In genomic region chr3:101493937-101494459, GRCm38 (mm10) we compare ENCODE assay signal across 8 mouse cellular contexts.
A peak's percentile ranks its signal among the peaks of the same experiment; 100 is the strongest.
DNase-seq lines count a peak whose midpoint lies in the region; ATAC-seq and TF ChIP-seq lines count a peak whose summit lies in the region.

No protein-coding gene starts in this region.

- peak; percentile 81 to 97 (median 96) for TF ChIP-seq CTCF in MEL (IDR thresholded peaks at IDR 0.05 in 2 of 3, conservative IDR thresholded peaks at IDR 0.05 in 1 of 3; ENCODE audit: control insufficient read depth in 1 of 3, insufficient read depth in 1 of 3, low read depth in 2 of 3, low read length in 3 of 3, poor library complexity in 1 of 3, severe bottlenecking in 1 of 3)
- TF ChIP-seq CTCF in forebrain, postnatal 0 days (IDR thresholded peaks at IDR 0.05; ENCODE audit: low read depth) = peak; percentile 99
- peak; percentile 25; the same call in 1 of the 2 replicates for TF ChIP-seq CTCF in thymus, adult 2 months (IDR thresholded peaks at IDR 0.05; ENCODE audit: borderline replicate concordance, control insufficient read depth, extremely low read depth, insufficient read depth, low read length, poor library complexity)

- TF ChIP-seq POLR2A in MEL (IDR thresholded peaks at IDR 0.05; ENCODE audit: control insufficient read depth in 1 of 2, insufficient read depth in 1 of 2, low read depth in 1 of 2, low read length in 2 of 2, poor library complexity in 1 of 2) = no peak
- no peak for TF ChIP-seq POLR2A in thymus, adult 2 months (IDR thresholded peaks at IDR 0.05; ENCODE audit: control insufficient read depth, extremely low read depth, insufficient read depth, low read length, poor library complexity)

- peak; percentile 83 for ATAC-seq in forebrain, postnatal 0 days
- peak; percentile 75; the same call in 1 of the 2 replicates for ATAC-seq in lung, embryonic 15.5 days (ENCODE audit: borderline replicate concordance, extremely low read depth, low FRiP score, low TSS enrichment)

- no peaks in the 10 kb centered on the region for H3K79me2 ChIP-seq in MEL (ENCODE audit: control insufficient read depth, insufficient read depth, low read length, poor library complexity)

- H3K4me2 ChIP-seq in forebrain, postnatal 0 days (ENCODE audit: low read depth) = no peak overlapping the region
- H3K4me2 ChIP-seq in lung, embryonic 15.5 days = no peak overlapping the region

- TF ChIP-seq RAD21 in MEL (IDR thresholded peaks at IDR 0.05; ENCODE audit: low read depth, low read length) = peak; percentile 98

- WGBS in forebrain, postnatal 0 days = 50% methylated on average over 10 of the region's 10 CpGs
- 30% methylated on average over 10 of the region's 10 CpGs for WGBS in lung, embryonic 15.5 days
- 4% methylated on average over 10 of the region's 10 CpGs for whole genome bisulfite sequencing in thymus, adult 2 months

- H3K9ac ChIP-seq in MEL (ENCODE audit: control insufficient read depth, low read depth, low read length, poor library complexity, severe bottlenecking) = no peak overlapping the region; the same call in 1 of the 2 replicates
- H3K9ac ChIP-seq in forebrain, postnatal 0 days = no peak overlapping the region
- no peak overlapping the region for H3K9ac ChIP-seq in lung, embryonic 15.5 days

- peak; percentile 94 for DNase-seq in MEL (ENCODE audit: low read depth, low spot score)
- peak; percentile 89 to 94 for DNase-seq in cerebellum, adult 18-20 months
- peak; percentile 96 for DNase-seq in forebrain, postnatal 0 days
- DNase-seq in heart, postnatal 36 days = peak; percentile 88 to 92
- DNase-seq in layer of hippocampus, adult 18-20 months (ENCODE audit: low spot score in 2 of 2) = peak; percentile 76 to 95
- DNase-seq in ovary, adult 18-20 months (ENCODE audit: low spot score) = peak; percentile 61
- DNase-seq in thymus, adult 2 months = peak; percentile 95

- H3K36me3 ChIP-seq in MEL (ENCODE audit: control insufficient read depth in 1 of 2, insufficient read depth in 2 of 2, low read length in 2 of 2) = no peaks in the 10 kb centered on the region; a peak in 1 of 4 replicates
- H3K36me3 ChIP-seq in forebrain, postnatal 0 days (ENCODE audit: insufficient read depth) = no peaks in the 10 kb centered on the region
- H3K36me3 ChIP-seq in lung, embryonic 15.5 days = no peaks in the 10 kb centered on the region
- no peaks in the 10 kb centered on the region for H3K36me3 ChIP-seq in thymus, adult 2 months (ENCODE audit: control insufficient read depth, insufficient read depth, low read length)

- intact Hi-C loops in heart, postnatal 36 days (cut with DNase I) = loop anchor here (1.0 to 5.0 kb wide), 3 partner anchors 123 to 748 kb away; no protein-coding TSS in a partner anchor

- no peaks in the 10 kb centered on the region for H3K27me3 ChIP-seq in MEL (ENCODE audit: control insufficient read depth in 1 of 2, insufficient read depth in 2 of 2, low read length in 2 of 2)
- H3K27me3 ChIP-seq in forebrain, postnatal 0 days (ENCODE audit: insufficient read depth, low read length) = no peaks in the 10 kb centered on the region
- no peaks in the 10 kb centered on the region for H3K27me3 ChIP-seq in lung, embryonic 15.5 days
- H3K27me3 ChIP-seq in thymus, adult 2 months (ENCODE audit: control insufficient read depth, insufficient read depth, low read length) = no peaks in the 10 kb centered on the region

- H3K4me1 ChIP-seq in MEL (ENCODE audit: control insufficient read depth in 1 of 2, insufficient read depth in 2 of 2, low read length in 2 of 2) = peaks cover 0 to 9% of the 10 kb centered on the region in 2 experiments; a peak in 2 of 4 replicates
- no peaks in the 10 kb centered on the region for H3K4me1 ChIP-seq in forebrain, postnatal 0 days (ENCODE audit: insufficient read depth)
- H3K4me1 ChIP-seq in lung, embryonic 15.5 days = 0 out of 2 replicates have a peak, but pooled peaks cover 4% of the 10 kb centered on the region
- peaks cover 48% of the 10 kb centered on the region for H3K4me1 ChIP-seq in thymus, adult 2 months (replicated peaks; ENCODE audit: control insufficient read depth, insufficient read depth, low read length)

- peak overlapping the region in 1 of 2 experiments; percentile 23; a peak in 2 of 4 replicates for H3K4me3 ChIP-seq in MEL (ENCODE audit: control insufficient read depth in 1 of 2, insufficient read depth in 1 of 2, low read depth in 2 of 2, low read length in 2 of 2)
- no peak overlapping the region for H3K4me3 ChIP-seq in forebrain, postnatal 0 days (ENCODE audit: low read depth, low read length)
- H3K4me3 ChIP-seq in lung, embryonic 15.5 days = no peak overlapping the region
- H3K4me3 ChIP-seq in thymus, adult 2 months (ENCODE audit: control insufficient read depth, insufficient read depth, low read length) = peak overlapping the region; percentile 7; the same call in 1 of the 2 replicates

- no peak overlapping the region for H3K27ac ChIP-seq in MEL (ENCODE audit: control insufficient read depth, low read depth, low read length)
- no peak overlapping the region for H3K27ac ChIP-seq in forebrain, postnatal 0 days (ENCODE audit: low read depth, low read length)
- H3K27ac ChIP-seq in lung, embryonic 15.5 days = no peak overlapping the region
- H3K27ac ChIP-seq in thymus, adult 2 months (ENCODE audit: control insufficient read depth, insufficient read depth, low read length) = peak overlapping the region; percentile 91

- H3K9me3 ChIP-seq in MEL (replicated peaks; ENCODE audit: insufficient read depth, low read length) = no peaks in the 10 kb centered on the region
- H3K9me3 ChIP-seq in forebrain, postnatal 0 days (ENCODE audit: low read length) = no peaks in the 10 kb centered on the region
- H3K9me3 ChIP-seq in lung, embryonic 15.5 days = no peaks in the 10 kb centered on the region

- TF ChIP-seq EP300 in MEL (IDR thresholded peaks at IDR 0.05; ENCODE audit: low read depth in 1 of 2, low read length in 2 of 2) = no peak

TF ChIP-seq in MEL, 35 proteins besides CTCF, POLR2A, EP300 and RAD21:
- TF ChIP-seq SIN3A (IDR thresholded peaks at IDR 0.05; ENCODE audit: low read length) (peak; percentile 67), JUND (IDR thresholded peaks at IDR 0.05; ENCODE audit: low read depth, low read length) (0 out of 2 replicates have a peak, but pooled peaks have one; percentile 15), USF1 (IDR thresholded peaks at IDR 0.05; ENCODE audit: low read depth, low read length) (peak; percentile 73), MYC (IDR thresholded peaks at IDR 0.05; ENCODE audit: low read depth, low read length) (0 out of 2 replicates have a peak, but pooled peaks have one; percentile 31), POLR2AphosphoS2 (IDR thresholded peaks at IDR 0.05; ENCODE audit: low read length) (no peak), MXI1 (IDR thresholded peaks at IDR 0.05; ENCODE audit: low read depth, low read length) (no peak), CHD1 (IDR thresholded peaks at IDR 0.05; ENCODE audit: low read depth, low read length) (no peak), ETS1 (IDR thresholded peaks at IDR 0.05; ENCODE audit: low read depth, low read length) (no peak), ZNF384 (IDR thresholded peaks at IDR 0.05; ENCODE audit: low read depth, low read length) (no peak), USF2 (IDR thresholded peaks at IDR 0.05; ENCODE audit: borderline replicate concordance in 1 of 2, insufficient read depth in 1 of 2, low read depth in 1 of 2, low read length in 2 of 2) (no peak), TBP (IDR thresholded peaks at IDR 0.05; ENCODE audit: low read depth, low read length) (0 out of 2 replicates have a peak, but pooled peaks have one; percentile 9), SMC3 (IDR thresholded peaks at IDR 0.05; ENCODE audit: low read depth, low read length) (peak; percentile 93), ZC3H11A (IDR thresholded peaks at IDR 0.05; ENCODE audit: low read depth, low read length) (peak; percentile 92), NELFE (IDR thresholded peaks at IDR 0.05; ENCODE audit: low read depth, low read length) (no peak), HCFC1 (IDR thresholded peaks at IDR 0.05; ENCODE audit: low read depth, low read length) (no peak)

Comparison
In these comparisons a context has a peak if more than half of its experiments do, and no peak if none do; other contexts are left out.
1. CTCF ChIP-seq: peak in every context shown above with its lines; median percentile 99 in forebrain, postnatal 0 days; 96 in MEL; 25 in thymus, adult 2 months.